Mouse (Mus musculus) liver, postnatal 0 days (tissue): Measurements from ENCODE around the gene Sbk3. TPM values are rescaled to one million over a fixed set of nuclear protein-coding genes. Genes with fewer than 3 reads are reported as not detected.
A peak's percentile ranks its signal among the peaks of the same experiment; 100 is the strongest.

ENCODE experiments used
- ATAC-seq: fragments of 200-750 bp; cut with Nextera tagmentation; 2 replicates; pipeline ENCODE4 v1.8.0; 2017; ENCODE audit warnings: mild to moderate bottlenecking, moderate library complexity
- DNase-seq: peaks from one replicate; pipeline ENCODE4 v3.0.0-alpha.2; 2016
- H3K27ac ChIP-seq: fragments of 300-500 bp; sonication (generic); 2 replicates; pipeline ENCODE4 v1.5.1; 2014; ENCODE audit warnings: antibody characterized with exemption, moderate library complexity, mild to moderate bottlenecking, low read depth
- H3K27me3 ChIP-seq: fragments of 300-500 bp; sonication (generic); 2 replicates; pipeline ENCODE4 v1.6.1; 2014; ENCODE audit warnings: low read length, control low read depth, mixed read lengths; ENCODE audit not compliant: insufficient read depth
- H3K36me3 ChIP-seq: fragments of 300-500 bp; sonication (generic); replicated peaks from 2 replicates; pipeline ENCODE4 v1.6.1; 2014; ENCODE audit warnings: mild to moderate bottlenecking, control low read depth, low read length, moderate library complexity, mixed read lengths; ENCODE audit not compliant: insufficient read depth
- H3K4me1 ChIP-seq: fragments of 300-500 bp; sonication (generic); 2 replicates; pipeline ENCODE4 v1.6.1; 2014; ENCODE audit warnings: antibody characterized with exemption, mild to moderate bottlenecking, control low read depth; ENCODE audit not compliant: insufficient read depth
- H3K4me2 ChIP-seq: fragments of 300-500 bp; sonication (generic); 2 replicates; pipeline ENCODE4 v1.6.1; 2014; ENCODE audit warnings: low read depth, mild to moderate bottlenecking, low read length, moderate library complexity, mixed read lengths
- H3K4me3 ChIP-seq: fragments of 300-500 bp; sonication (generic); 2 replicates; pipeline ENCODE4 v1.5.1; 2014; ENCODE audit warnings: low read depth, low read length
- H3K9ac ChIP-seq: fragments of 300-500 bp; sonication (generic); replicated peaks from 2 replicates; pipeline ENCODE4 v1.6.1; 2014; ENCODE audit warnings: mild to moderate bottlenecking, moderate library complexity
- H3K9me3 ChIP-seq: fragments of 300-500 bp; sonication (generic); 2 replicates; pipeline ENCODE4 v1.6.1; 2016; ENCODE audit warnings: mild to moderate bottlenecking, control low read depth, low read length, mixed read lengths
- CTCF ChIP-seq: sonication (generic); IDR thresholded peaks from 2 replicates; pipeline ENCODE4 v1.5.1; 2016; ENCODE audit warnings: antibody characterized with exemption, low read depth
- EP300 ChIP-seq: IDR thresholded peaks from 2 replicates; pipeline ENCODE4 v1.6.1; 2016; ENCODE audit warnings: antibody characterized with exemption, low read depth, mild to moderate bottlenecking
- WGBS: fragments of 180-500 bp; shearing (Covaris S2); extraction: QIAGEN DNeasy Blood & Tissue Kit; methylation state at CpG from one replicate; pipeline ENCODE4 v1.1.7; 2014; ENCODE audit not compliant: insufficient replicate concordance; 5-methylcytosine and 5-hydroxymethylcytosine counted together
- polyA plus RNA-seq: library from polyadenylated mRNA; unstranded; fragments of >200 nt; fragmentation: Nextera tagmentation; extraction: Ambion mirVana; gene quantifications from 2 replicates; pipeline ENCODE4 v1.2.1, GENCODE M21; 2015

Gene Sbk3
- polyA plus RNA-seq, 1 experiment from 2014 or later = not detected

GRCm38 (mm10) chr7:4922931-4923565 is 47.9 kb downstream of the Sbk3 start:
- ATAC-seq (no peak), DNase-seq (no peak)
- H3K4me3 ChIP-seq = no peak overlapping the region; the same call in 1 of the 2 replicates
- peak overlapping the region; percentile 55 for H3K4me2 ChIP-seq
- H3K36me3 ChIP-seq = peaks cover 20% of the 10 kb centered on the region
- H3K9me3 ChIP-seq = no peaks in the 10 kb centered on the region
- peaks cover 15% of the 10 kb centered on the region for H3K4me1 ChIP-seq
- peaks cover 23% of the 10 kb centered on the region for H3K27me3 ChIP-seq
- no peak overlapping the region for H3K27ac ChIP-seq
- peak; percentile 31; the same call in 1 of the 2 replicates for TF ChIP-seq CTCF
- no peak for TF ChIP-seq EP300
- 3% methylated on average over 14 of the region's 14 CpGs for WGBS
- no peak overlapping the region for H3K9ac ChIP-seq

DNA sequence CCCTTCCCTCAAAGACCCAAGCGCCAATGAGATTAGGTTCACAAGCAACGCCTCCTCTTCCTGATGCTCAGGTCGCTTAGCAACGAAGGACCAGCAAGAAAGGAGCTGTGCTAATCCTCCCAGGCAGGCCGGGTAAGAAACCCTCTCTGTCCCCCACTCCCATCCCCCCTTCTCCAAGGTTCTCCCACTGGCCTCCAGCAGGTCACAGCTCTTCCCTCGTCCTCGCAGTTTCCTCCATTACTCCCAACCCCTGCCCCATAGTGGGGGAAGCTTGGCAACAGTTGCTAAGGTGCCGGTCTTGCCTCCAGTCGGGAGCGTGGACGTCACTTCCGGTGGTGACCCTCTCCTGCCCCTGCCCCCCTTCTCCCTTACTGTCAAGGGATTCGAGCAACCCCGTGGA is 48.5 kb downstream of the Sbk3 start:
- Histone ChIP-seq H3K36me3 (peaks cover 25% of the 10 kb centered on the region), H3K27ac (no peak overlapping the region), H3K4me3 (no peak overlapping the region; the same call in 1 of the 2 replicates), H3K9ac (no peak overlapping the region), H3K9me3 (no peaks in the 10 kb centered on the region), H3K27me3 (peaks cover 23% of the 10 kb centered on the region), H3K4me1 (peaks cover 15% of the 10 kb centered on the region), H3K4me2 (peak overlapping the region; percentile 55)
- TF ChIP-seq CTCF (no peak), EP300 (no peak)
- DNase-seq = no peak
- ATAC-seq = peak; percentile 17; the same call in 1 of the 2 replicates
- under 1% methylated on average over 14 of the region's 14 CpGs for WGBS

DNA sequence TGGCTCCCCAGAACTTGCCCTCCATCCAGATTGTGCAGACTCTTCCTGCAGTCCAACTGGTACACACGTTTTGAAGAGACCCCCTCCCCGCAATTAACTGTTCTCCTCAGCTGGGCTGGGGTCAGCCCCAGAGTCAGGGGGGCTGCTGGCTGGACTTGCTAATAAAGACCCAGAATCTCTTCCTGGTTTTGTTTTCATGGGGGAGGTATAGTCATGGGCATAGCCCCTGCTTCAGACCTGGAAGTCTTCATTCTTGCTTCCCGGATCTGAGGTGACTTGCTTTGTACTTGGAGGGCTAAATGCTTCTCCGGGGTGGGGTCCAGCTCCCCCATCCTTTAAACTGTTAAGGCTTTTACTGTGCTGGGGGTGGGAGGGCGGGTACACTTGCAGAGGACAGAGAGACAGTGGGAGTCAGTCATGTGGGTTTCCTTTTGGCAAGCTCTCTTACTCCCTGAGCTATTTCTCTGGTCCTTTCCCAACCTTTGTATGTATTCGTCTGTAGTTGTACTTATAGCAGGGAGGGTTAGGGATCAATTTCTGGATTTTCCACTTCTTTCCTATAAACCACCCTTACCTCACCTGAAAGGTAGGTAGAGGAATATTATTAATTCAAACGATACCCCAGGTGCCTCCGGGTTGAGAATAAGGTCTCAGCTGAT is 49.0 kb downstream of the Sbk3 start, which contains the start of gene Nat14:
Nat14 (plus strand) TSS at position 205 of the 659 bp plus-strand sequence.
- peaks cover 26% of the 10 kb centered on the region for H3K36me3 ChIP-seq
- 0 out of 2 replicates have a peak within 1 kb of the TSS, but pooled peaks have one; percentile 26 for H3K9ac ChIP-seq
- no peak for TF ChIP-seq EP300
- TF ChIP-seq CTCF = no peak
- DNase-seq = no peak
- H3K27me3 ChIP-seq = peaks cover 23% of the 10 kb centered on the region
- 32% methylated on average over 8 of the region's 8 CpGs for WGBS
- H3K9me3 ChIP-seq = no peaks in the 10 kb centered on the region
- peak within 1 kb of the TSS; percentile 55 for H3K4me2 ChIP-seq
- no peak within 1 kb of the TSS; the same call in 1 of the 2 replicates for H3K4me3 ChIP-seq
- no peak for ATAC-seq
- H3K27ac ChIP-seq = no peak within 1 kb of the TSS; the same call in 1 of the 2 replicates
- peaks cover 16% of the 10 kb centered on the region for H3K4me1 ChIP-seq

DNA sequence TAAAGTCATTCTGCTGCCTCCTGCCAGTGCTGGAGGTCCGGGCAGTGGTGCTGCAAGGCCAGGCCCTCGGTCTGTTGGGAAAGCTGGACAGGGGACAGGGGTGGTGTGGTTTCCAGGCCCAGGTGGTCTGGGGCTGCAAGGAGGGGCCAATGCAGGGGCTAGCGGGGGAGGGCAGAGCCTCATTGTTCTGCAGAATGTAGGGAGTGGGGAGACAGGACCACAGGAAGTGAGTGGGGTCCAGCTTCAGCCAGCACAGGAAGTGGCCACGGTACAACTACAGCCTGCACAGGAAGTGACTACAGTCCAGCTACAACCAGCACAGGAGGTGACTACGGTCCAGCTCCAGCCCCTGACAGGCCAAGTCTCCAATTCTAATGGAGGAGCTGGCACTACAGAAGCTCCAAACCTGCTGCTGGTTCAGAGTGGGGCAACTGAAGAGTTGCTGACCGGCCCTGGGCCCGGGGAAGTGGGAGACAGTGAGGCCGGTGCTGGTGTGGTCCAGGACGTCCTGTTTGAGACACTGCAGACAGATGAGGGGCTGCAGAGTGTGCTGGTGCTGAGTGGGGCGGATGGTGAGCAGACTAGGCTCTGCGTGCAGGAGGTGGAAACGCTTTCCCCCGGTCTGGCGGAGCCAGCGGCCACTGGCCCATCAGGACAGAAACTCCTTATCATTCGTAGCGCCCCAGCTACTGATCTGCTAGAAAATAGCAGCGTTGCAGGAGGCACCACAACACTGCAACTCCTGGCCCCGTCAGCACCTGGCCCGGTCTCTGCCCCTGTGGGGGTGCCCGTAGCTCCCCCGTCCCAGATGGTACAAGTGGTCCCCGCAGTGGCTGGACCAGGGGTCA is 49.8 kb downstream of the Sbk3 start:
- TF ChIP-seq CTCF = no peak
- no peak for TF ChIP-seq EP300
- Histone ChIP-seq H3K4me2 (0 out of 2 replicates have a peak overlapping the region, but pooled peaks have one; percentile 29), H3K4me3 (no peak overlapping the region), H3K4me1 (peaks cover 24% of the 10 kb centered on the region), H3K27me3 (peaks cover 23% of the 10 kb centered on the region), H3K9ac (0 out of 2 replicates have a peak overlapping the region, but pooled peaks have one; percentile 26), H3K36me3 (peaks cover 26% of the 10 kb centered on the region), H3K27ac (no peak overlapping the region; the same call in 1 of the 2 replicates), H3K9me3 (no peaks in the 10 kb centered on the region)
- DNase-seq (no peak), ATAC-seq (peak; percentile 26)
- WGBS = 39% methylated on average over 23 of the region's 23 CpGs

DNA sequence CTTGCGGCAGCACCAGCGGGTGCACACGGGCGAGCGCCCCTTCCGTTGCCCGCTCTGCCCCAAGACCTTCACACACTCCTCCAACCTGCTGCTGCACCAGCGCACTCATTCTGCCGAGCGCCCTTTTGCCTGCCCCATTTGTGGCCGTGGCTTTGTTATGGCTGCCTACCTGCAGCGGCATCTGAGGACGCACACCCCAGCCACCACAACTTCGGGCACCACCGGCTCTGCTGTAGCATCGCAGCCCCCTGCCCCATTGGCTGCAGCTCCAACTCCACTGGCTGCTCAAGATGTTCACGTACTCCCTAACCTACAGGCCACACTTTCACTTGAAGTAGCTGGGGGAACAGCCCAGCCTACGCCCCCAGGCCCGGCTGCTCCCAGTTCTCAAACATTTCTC is 50.5 kb downstream of the Sbk3 start:
- 86% methylated on average over 19 of the region's 19 CpGs for WGBS
- ATAC-seq = no peak
- no peak for TF ChIP-seq CTCF
- no peak for TF ChIP-seq EP300

GRCm38 (mm10) chr7:4919971-4920370 is 51.0 kb downstream of the Sbk3 start:
- ATAC-seq = no peak
- peaks cover 30% of the 10 kb centered on the region for H3K4me1 ChIP-seq
- no peak for DNase-seq

More for the DNA sequence above, 50.5 kb downstream of the Sbk3 start:
- Histone ChIP-seq H3K4me3 (no peak overlapping the region), H3K4me1 (peaks cover 30% of the 10 kb centered on the region), H3K36me3 (peaks cover 26% of the 10 kb centered on the region), H3K27me3 (peaks cover 23% of the 10 kb centered on the region), H3K4me2 (no peak overlapping the region), H3K9ac (no peak overlapping the region), H3K27ac (no peak overlapping the region), H3K9me3 (no peaks in the 10 kb centered on the region)
- no peak for DNase-seq

More at GRCm38 (mm10) chr7:4919971-4920370, 51.0 kb downstream of the Sbk3 start:
- H3K9ac ChIP-seq = no peak overlapping the region
- WGBS = 93% methylated on average over 21 of the region's 21 CpGs
- no peak overlapping the region for H3K27ac ChIP-seq
- H3K4me2 ChIP-seq = no peak overlapping the region
- no peak for TF ChIP-seq EP300
- no peak for TF ChIP-seq CTCF
- no peaks in the 10 kb centered on the region for H3K9me3 ChIP-seq
- peaks cover 23% of the 10 kb centered on the region for H3K27me3 ChIP-seq
- peaks cover 26% of the 10 kb centered on the region for H3K36me3 ChIP-seq
- no peak overlapping the region for H3K4me3 ChIP-seq
